Mouse (Mus musculus): ENCODE data around the gene Trak1.

Trak1 gene

GRCm38 (mm10) chr9:121371346-121371891, 74.1 kb downstream of the Trak1 start:
- WGBS = 1% methylated on average over 18 of the region's 18 CpGs

GRCm38 (mm10) chr9:121371946-121372646, 74.8 kb downstream of the Trak1 start:
- WGBS = 8% methylated on average over 12 of the region's 13 CpGs

GRCm38 (mm10) chr9:121373107-121373506, 75.8 kb downstream of the Trak1 start:
- WGBS = 41% methylated on average over 13 of the region's 13 CpGs

- WGBS = 65% methylated on average over 4 of the region's 4 CpGs
Observed at GRCm38 (mm10) chr9:121373512-121373911, 76.2 kb downstream of the Trak1 start.

- 28% methylated on average over 9 of the region's 9 CpGs for WGBS
Observed at GRCm38 (mm10) chr9:121374076-121374863, 77.0 kb downstream of the Trak1 start.

GRCm38 (mm10) chr9:121374864-121375255, 77.6 kb downstream of the Trak1 start:
- WGBS = 78% methylated on average over 5 of the region's 5 CpGs

GRCm38 (mm10) chr9:121376094-121376493, 78.8 kb downstream of the Trak1 start:
- WGBS = 71% methylated on average over 5 of the region's 5 CpGs

- 79% methylated on average over 11 of the region's 11 CpGs for WGBS
Observed at GRCm38 (mm10) chr9:121380310-121380920, 83.1 kb downstream of the Trak1 start.

GRCm38 (mm10) chr9:121381678-121382297, 84.5 kb downstream of the Trak1 start:
- WGBS = 51% methylated on average over 17 of the region's 17 CpGs

- WGBS = 57% methylated on average over 14 of the region's 14 CpGs
Observed at GRCm38 (mm10) chr9:121382568-121382967, 85.3 kb downstream of the Trak1 start.

- 44% methylated on average over 9 of the region's 9 CpGs for WGBS
Observed at GRCm38 (mm10) chr9:121383180-121383586, 85.9 kb downstream of the Trak1 start.

DNA sequence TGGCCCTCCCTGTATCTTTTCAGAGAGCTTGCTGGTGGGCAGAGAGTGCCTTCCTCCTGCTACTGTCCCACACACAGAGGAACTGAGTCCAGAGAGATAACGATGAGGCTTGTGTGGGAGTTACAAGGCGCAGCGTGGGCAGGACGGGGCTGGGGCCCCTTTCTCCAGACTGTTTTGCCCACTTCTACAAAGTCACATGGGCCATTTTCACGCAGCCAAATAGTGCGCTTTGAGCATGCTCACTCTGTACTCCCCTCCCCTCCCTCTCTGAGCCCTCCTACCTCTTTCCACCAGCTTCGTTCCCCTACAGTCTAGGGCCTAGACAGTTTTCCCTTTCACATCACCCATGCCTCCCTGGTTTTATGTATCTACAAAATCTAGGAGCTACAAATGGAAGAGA, 87.3 kb downstream of the Trak1 start:
- WGBS = 54% methylated on average over 7 of the region's 7 CpGs

DNA sequence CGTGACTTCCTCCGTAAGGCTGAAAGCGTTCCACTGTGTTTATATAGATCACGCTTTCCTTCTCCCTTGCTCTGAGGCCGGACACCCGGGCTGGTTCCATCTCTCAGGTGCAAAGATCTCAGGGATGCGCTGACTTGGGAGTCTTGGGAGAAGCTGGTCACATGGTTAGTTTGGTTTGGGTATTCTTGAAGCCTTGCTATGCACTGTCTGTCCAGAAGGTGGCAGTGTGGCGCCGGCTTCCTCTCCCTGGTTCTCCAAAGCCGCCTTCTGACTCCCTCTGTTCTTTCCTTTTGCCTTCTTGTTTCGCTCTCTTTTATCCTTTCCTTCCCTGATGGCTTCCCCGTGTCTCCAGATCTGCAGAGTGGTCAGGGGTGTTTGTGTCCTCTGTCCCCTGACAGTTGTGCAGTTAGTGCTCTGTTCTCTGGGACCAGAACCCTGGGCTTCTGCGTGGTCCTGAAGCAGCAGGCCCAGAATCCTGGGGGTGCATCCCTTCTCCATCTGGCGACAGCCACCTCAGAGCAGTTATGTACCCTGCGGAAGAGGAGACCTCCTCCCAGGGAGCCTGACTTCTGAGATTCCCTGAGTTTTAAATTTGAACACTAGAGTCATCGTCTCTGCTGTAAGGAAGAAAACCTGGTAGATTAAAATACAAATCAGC, 87.9 kb downstream of the Trak1 start:
- WGBS = 24% methylated on average over 16 of the region's 16 CpGs

- WGBS = 67% methylated on average over 12 of the region's 12 CpGs
Observed at GRCm38 (mm10) chr9:121385749-121386350, 88.5 kb downstream of the Trak1 start.

- 56% methylated on average over 9 of the region's 9 CpGs for WGBS
Observed at GRCm38 (mm10) chr9:121387539-121388272, 90.4 kb downstream of the Trak1 start.

GRCm38 (mm10) chr9:121388273-121388931, 91.1 kb downstream of the Trak1 start:
- 36% methylated on average over 13 of the region's 13 CpGs for WGBS

GRCm38 (mm10) chr9:121389258-121389657, 92.0 kb downstream of the Trak1 start:
- 67% methylated on average over 10 of the region's 10 CpGs for WGBS

GRCm38 (mm10) chr9:121391898-121392297, 94.6 kb downstream of the Trak1 start:
- 44% methylated on average over 13 of the region's 13 CpGs for WGBS

DNA sequence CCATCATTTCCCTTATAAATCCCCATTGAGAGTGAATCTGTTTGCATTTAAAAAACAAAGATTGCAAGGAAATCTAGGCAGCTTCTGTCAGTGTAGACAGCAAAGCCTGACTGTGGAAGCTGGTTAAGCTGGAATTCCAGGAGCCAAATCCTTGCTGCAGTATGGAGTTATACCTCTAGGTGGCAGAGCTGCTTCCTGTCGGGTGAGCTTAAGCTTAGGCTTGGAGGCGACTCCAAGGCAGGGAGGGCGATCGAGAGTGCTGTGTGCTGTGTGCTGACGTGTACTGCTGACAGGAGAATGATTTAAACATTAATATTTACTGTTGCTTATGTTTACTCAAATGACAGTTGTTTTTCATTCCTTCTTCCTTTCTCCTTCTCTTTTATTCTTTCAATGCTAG, 95.1 kb downstream of the Trak1 start:
- WGBS = 13% methylated on average over 5 of the region's 5 CpGs

DNA sequence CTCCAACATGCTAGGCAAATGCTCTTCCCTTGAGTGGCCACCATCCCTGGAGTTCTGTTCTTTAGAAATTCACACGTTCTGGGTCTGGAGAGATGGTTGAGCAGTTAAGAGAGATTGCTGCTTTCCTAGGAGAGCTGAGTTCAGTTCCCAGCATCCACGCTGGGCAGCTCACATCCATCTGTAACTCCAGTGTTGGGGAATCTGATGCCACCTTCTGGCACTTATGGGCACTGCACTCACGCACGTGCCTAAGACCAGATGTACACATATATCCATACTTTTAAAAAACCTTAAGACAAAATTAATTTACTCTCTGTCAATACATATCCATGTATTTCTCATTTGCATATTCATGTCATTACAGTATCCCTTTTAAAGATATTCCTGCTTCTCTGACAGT, 95.8 kb downstream of the Trak1 start:
- WGBS = 86% methylated on average over 4 of the region's 4 CpGs

All from cerebral cortex, adult 2 months (tissue).